Mouse (Mus musculus) lung, adult 2 months (tissue): ENCODE measurements around the gene Atf4.

ENCODE experiments used
- CTCF ChIP-seq: fragments of 200-500 bp; IDR thresholded peaks from 2 replicates; pipeline ENCODE4 v1.5.1; 2011; ENCODE audit warnings: mild to moderate bottlenecking, low read length, control low read depth; ENCODE audit not compliant: insufficient read depth
- POLR2A ChIP-seq: fragments of 200-500 bp; IDR thresholded peaks from 2 replicates; pipeline ENCODE4 v1.6.1; 2011; ENCODE audit warnings: low read depth, mild to moderate bottlenecking, control low read depth, low read length, borderline replicate concordance; ENCODE audit errors: extremely low read depth

DNA sequence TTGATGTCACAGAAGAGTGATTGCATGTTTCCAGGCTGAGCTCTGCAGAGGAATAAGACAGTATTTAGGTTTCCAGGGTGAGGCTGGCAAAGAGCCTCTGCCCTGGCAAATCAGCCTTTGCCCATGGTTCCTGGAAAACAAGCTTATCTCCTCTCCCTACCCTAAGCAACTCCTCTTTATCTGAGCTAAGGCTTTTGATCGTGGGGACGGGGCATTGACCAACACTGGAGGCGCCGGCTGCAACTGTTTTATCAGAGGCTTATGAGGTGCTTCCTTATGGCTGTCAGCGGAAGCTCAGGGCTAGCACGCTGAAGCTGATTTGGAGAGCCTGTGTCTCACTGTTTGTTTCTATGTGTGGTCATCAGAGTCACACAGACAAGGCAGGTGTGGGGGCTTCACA, 4.4 kb upstream of the Atf4 start:
- TF ChIP-seq CTCF (no peak), POLR2A (no peak)
